22 mouse cellular contexts compared by ENCODE assay signal in the genomic region with DNA sequence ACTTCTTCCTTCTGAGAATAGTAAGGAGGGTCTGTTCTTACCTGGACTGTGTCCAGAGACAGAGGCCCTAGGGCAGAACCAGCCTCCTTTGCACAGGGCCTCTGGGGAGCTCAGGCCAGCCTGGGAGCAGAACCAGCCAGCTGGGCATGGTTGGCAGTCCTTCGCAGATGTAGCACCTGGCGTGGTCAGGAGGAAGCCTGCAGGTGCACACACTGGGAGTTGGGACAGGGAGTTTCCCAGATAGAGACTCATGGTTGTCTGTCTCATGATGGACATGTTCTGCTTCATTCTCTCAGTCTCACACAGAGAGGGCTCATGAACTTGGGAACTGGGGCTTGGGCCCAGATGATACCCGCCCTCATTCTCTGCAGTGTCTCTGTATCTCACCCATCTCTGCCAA. TPM values are rescaled to one million over a fixed set of nuclear protein-coding genes. Genes with fewer than 3 reads are reported as not detected.
"Had no signal": no experiment of that assay in that cellular context is flagged by ENCODE, and none has a peak within 500 bp of the region (broad histone marks: within the 10 kb centered on the region; RNA-seq: fewer than 3 reads in every experiment).

No protein-coding gene starts in this region.

- H3K27me3 ChIP-seq: neural tube, embryonic 12.5 days; neural tube, embryonic 13.5 days; neural tube, embryonic 15.5 days; stomach, embryonic 15.5 days had no signal

- H3K36me3 ChIP-seq: neural tube, embryonic 12.5 days; neural tube, embryonic 13.5 days; neural tube, embryonic 15.5 days; stomach, embryonic 15.5 days had no signal

- H3K27ac ChIP-seq: neural tube, embryonic 12.5 days; neural tube, embryonic 13.5 days; neural tube, embryonic 15.5 days; stomach, embryonic 15.5 days; stomach, postnatal 0 days had no signal

- DNase-seq: retina, postnatal 1 day; right cerebral cortex, adult 18-20 months; right cerebral cortex, postnatal 14 days; right cerebral cortex, postnatal 25 days; right cerebral cortex, postnatal 4 days; spleen, adult 18-20 months; thymus, adult 18-20 months; thymus, adult 2 months; thymus, postnatal 14 days; thymus, postnatal 25 days; thymus, postnatal 36 days; thymus, postnatal 4 days had no signal

- H3K4me3 ChIP-seq: neural tube, embryonic 12.5 days; neural tube, embryonic 13.5 days; neural tube, embryonic 15.5 days; stomach, embryonic 15.5 days had no signal

- H3K4me2 ChIP-seq: neural tube, embryonic 12.5 days; neural tube, embryonic 13.5 days; neural tube, embryonic 15.5 days; stomach, embryonic 15.5 days had no signal

- H3K9ac ChIP-seq: neural tube, embryonic 12.5 days; neural tube, embryonic 13.5 days; neural tube, embryonic 15.5 days; stomach, embryonic 15.5 days had no signal

- H3K9me3 ChIP-seq: neural tube, embryonic 12.5 days; neural tube, embryonic 13.5 days; neural tube, embryonic 15.5 days; stomach, embryonic 15.5 days had no signal

- H3K4me1 ChIP-seq: neural tube, embryonic 12.5 days; neural tube, embryonic 13.5 days; neural tube, embryonic 15.5 days; stomach, embryonic 15.5 days had no signal

RNA-seq across cellular contexts. Expression of gene Gm9195, which starts 25.3 kb away (rescaled TPM):
- total RNA-seq: neutrophil, adult 5-6 weeks had no signal
- polyA plus RNA-seq: neural tube, embryonic 12.5 days; neural tube, embryonic 13.5 days; neural tube, embryonic 14.5 days; neural tube, embryonic 15.5 days; spleen, adult 2 months; stomach, embryonic 14.5 days; stomach, embryonic 15.5 days; stomach, embryonic 16.5 days; stomach, postnatal 0 days had no signal
